Mouse (Mus musculus): ENCODE results near the gene Olfr1342. TPM values are rescaled to one million over a fixed set of nuclear protein-coding genes. Genes with fewer than 3 reads are reported as not detected.

Olfr1342 gene
- not detected for total RNA-seq (2021)

DNA sequence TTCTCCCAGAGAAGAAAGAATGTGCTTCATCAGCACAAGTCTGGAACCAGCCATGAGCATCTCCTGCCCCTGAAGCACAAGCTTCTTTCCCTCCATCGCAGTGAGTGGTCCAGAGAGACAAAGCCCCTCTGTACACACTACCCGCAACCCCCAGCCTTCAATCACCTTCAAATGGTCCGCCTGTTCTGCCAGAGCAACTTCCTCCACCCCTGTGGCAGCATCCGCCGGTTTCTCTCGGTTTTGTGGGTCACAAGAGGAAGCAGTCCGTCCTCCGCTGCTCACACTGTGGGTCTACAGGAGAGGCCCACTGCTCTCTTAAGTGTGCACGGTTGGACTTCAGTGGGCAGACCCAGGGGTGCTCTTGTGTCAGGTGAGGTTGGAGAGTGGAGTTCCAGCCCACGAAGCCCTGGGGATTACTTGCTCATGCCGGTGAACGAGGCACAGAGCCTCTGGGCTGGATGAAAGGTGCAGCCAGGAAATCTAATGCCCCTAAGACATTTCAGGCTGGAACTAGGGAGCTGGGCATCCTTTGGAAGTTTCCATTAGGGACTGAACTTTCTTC is at the start of gene Olfr1342:
Olfr1342 (minus strand) TSS at position 345 of the 562 bp plus-strand sequence.
- no peak for DNase-seq
- intact Hi-C loops (cut with DNase I) = no loop called here

DNA sequence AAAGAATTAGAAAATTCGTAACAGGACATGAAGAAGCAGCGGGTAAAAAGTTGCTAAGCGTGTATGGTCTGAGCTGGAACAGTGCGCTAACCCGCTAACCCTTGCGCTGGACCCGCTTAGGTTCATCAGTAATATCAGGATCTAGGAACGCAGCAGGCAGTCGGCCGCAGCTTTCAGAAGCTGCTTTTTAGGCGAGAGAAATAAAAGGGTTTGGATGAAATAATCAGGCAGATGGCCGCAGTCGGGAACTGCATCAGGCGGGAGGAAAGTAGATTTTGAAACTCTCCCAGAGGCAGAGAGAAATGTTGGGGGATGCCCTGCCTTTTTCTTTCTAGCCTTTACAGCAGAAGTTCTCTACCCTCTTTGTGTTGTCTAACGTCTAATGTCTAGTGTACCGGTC is 49.3 kb upstream of the Olfr1342 start:
- DNase-seq = no peak
- intact Hi-C loops (cut with DNase I) = no loop called here

DNA sequence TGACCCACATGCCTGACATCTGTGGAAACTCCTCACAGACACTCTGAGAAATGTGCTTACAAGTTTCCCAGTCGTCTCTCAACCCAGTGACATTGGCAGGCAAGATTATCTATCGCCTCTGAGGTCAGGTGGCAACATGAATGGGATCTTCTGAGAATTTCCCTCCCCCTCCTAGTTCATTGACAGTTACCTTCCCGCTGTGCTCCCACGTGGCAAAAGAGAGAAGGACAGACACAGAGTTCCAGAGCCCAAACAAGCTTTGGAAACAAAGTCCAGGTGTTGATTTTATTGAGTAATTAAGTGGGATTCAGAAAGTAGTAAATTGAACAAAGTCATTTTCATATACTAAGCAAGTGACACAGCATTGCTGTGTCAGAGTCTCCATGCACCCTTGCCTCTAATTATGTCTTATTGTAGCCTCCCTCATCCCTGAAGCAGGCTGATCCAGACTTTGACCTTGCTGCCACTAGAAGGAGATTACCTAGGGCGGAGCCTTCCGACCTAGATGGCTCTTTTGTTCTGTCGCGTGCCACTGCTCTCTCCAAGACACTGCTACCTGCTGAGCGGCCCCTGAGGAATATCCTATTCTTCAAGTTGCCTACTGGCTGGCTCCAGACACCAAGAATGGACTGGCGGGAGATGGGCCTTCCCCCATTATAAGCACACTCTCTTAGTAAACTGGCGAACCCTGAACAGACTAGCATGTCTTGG is 48.6 kb upstream of the Olfr1342 start:
- intact Hi-C loops (cut with DNase I) = no loop called here
- DNase-seq = no peak

DNA sequence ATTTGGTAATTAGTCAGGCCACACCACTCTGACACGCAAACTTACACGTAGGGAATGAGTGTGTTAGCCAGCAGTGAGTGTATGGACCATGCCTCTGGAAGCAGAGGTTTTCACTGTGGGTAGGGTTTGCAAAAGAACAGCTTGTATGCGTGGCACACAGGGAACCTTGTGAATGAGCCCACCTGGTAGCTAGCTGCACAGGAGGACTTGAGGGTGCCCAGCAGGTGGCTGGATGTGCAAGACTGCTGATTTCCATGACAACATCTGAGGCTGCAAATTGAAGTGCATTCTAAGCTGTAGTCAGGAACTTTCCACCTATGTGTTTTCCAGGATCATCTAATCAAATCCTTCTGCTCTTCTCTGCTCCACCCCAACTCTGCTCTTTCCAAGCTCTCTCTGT is 47.0 kb upstream of the Olfr1342 start:
- intact Hi-C loops (cut with DNase I) = no loop called here
- no peak for DNase-seq

DNA sequence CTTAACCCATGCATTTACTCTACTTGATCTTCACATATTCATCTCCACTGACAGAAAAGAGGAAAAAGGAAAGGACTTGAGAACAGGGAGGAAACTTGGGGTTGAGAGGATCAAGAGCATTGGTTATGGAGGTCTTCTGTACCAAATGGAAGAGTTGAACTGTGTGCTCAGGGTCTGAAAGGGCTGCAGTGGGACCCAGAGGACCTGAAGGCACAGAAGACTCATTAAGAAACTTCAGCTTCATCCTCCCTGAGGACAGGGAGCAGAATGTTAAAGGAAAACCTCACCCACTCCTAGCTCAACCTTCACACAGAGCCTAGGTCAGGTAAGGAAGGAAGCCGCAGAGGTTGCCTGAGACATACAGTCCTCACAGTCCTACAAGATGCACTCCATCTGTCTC is 39.3 kb upstream of the Olfr1342 start, which contains the start of gene Olfr1339:
Olfr1339 (plus strand) TSS at position 301 of the 400 bp plus-strand sequence.
- DNase-seq = no peak
- intact Hi-C loops (cut with DNase I) = no loop called here

DNA sequence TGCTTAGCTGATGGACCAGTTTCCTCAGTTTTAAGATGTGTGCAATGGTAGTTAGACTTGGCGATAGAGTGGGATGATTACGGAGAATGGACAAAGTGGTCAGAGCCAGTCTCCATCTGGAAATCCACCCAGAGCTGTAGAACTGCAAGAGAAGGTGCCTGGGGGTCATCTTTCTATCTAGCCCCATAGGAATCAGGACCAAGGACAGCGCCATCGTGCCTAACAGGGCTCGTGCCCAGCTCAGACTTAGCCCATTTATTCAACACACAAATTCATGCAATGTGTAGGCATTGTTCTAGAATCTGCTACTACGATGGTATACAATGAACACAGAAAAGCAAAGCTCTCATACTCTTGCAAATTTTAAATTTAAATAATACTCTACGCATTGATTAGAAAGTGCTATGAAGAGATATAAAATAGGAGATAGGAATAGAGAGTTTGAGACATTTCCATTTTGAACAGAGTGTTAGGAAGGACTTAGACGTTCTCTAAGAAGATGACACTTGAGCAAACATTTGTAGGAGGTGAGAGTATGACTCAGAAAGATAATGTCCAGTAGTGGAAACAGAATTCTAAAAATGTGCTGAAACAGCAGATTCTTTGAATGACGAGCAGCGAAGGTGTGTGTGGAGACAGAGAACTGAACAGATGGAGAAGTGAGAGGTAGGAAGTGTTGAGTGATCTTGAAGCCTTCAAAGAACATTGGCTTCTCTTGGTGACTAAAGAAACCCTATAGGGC is 29.4 kb upstream of the Olfr1342 start:
- intact Hi-C loops (cut with DNase I) = no loop called here
- peak in 1 of 2 experiments; percentile 6 for DNase-seq

DNA sequence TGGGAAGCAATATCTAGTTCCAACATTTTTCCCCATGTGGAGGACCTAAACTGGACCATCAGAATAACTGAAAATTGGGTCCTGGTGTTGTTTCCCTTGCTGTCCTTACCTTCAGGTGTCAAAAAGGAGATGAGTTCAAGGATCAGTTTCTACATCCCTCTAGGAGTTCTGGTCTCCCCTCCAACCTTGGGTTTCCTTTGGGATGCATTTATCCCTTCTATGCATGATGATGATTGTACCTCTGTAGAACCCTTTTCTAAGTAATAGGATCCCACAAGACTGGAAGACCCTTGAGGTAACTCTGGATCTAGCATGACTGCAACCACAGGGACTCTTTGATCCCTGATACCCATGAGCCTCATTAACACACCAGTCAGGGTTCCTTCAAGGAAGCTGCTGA is 27.3 kb upstream of the Olfr1342 start, which contains the start of gene Olfr1340:
Olfr1340 (plus strand) TSS at position 301 of the 400 bp plus-strand sequence.
- DNase-seq = no peak
- intact Hi-C loops (cut with DNase I) = no loop called here

DNA sequence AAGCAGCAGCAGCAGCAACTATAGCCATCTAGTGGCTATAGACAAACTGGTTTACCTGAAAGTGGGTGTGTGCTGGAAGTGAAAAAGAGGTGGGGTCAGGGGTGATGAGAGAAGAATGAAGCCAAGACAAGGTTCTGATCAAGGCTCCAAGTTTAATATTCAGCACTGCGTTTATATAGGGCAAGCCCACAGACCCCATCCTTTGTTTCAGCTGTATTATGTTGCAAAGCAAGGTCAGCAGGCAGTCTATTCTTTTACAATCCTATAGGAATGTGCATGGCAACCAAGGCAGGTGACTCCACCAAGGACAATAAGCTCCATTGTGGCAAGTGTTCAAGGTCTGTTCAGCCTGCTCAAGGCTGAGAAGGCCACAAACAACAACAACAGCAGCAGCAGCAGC is 19.1 kb upstream of the Olfr1342 start:
- intact Hi-C loops (cut with DNase I) = no loop called here
- no peak for DNase-seq

DNA sequence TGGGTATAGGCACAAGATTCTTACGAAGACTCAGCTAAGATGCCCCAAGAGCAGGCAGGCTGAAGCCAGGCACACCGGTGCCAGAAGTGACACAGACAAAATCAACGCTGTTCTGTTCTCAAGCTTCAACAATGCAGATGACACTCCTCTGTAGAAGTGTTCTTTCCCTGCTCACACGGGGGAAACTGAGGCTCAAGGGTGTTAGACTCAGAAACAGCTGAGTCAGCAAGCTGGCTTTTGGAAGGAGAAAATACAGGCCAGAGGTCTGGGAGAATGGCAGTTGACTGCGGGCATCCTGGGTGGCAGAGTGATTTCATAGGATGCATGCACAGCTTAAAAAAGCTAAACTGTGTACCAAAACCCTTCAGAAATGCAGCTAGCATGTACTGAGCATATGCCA is 15.5 kb upstream of the Olfr1342 start:
- intact Hi-C loops (cut with DNase I) = no loop called here
- no peak for DNase-seq

DNA sequence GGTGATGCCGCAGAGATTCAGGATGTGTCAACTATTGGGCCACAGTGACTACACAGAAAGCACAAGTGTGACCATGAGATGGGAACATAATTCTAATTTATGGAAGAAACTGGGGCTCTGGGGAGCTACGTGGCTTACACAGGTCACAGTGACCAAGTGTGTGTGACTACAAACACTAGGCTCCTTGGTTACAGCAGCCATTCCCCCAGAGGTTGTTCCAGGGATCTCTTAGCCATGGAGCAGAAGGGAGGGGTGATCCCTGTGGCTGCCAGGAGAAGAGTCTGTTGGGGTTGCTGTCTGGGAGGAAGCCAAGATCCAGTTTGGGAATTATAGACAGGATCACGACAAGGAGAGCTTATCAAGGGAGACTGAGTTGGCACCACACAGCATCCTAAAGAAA is 10.7 kb upstream of the Olfr1342 start, which contains the start of gene Olfr1341:
Olfr1341 (plus strand) TSS at position 301 of the 400 bp plus-strand sequence.
- no peak for DNase-seq
- intact Hi-C loops (cut with DNase I) = no loop called here

DNA sequence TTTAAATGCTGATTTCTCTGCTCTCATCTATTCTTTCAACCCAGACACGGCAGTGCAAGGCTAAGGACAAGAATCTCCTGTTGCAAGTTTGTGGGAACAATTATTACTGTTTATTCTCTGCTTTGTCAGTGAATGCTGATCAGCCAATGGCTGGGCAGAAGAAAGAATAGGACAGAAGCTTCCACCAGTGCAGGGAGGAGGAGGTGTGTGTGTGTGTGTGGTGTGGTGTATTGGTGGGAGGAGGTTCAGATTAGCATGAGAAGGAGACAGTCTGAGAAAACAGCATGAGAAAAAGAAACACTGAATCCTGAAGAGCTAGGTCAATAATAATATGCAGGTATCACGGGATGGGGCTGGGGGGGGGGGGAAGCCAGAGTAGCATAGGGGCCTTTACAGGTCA is 1.3 kb upstream of the Olfr1342 start:
- intact Hi-C loops (cut with DNase I) = no loop called here
- no peak for DNase-seq

DNA sequence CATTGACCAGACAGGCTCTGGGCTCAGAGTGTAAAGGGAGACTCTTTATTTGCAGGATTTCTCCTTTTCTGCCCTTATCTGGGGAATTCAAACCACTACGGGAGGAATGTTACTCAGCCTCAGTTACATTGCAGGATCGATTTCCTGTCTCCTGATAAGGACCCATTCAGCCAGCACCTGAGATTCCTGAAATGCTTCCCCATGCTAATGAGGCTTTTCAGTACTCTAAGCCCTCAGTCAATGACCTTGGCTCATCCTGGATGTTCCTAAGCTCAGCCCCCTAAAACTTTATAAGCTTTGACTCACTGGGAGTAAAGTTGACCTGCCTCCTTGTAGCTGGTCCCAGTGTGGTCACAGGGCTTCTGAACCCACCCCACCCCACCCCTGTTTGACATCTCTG is 5.5 kb downstream of the Olfr1342 start:
- intact Hi-C loops (cut with DNase I) = no loop called here
- no peak for DNase-seq

DNA sequence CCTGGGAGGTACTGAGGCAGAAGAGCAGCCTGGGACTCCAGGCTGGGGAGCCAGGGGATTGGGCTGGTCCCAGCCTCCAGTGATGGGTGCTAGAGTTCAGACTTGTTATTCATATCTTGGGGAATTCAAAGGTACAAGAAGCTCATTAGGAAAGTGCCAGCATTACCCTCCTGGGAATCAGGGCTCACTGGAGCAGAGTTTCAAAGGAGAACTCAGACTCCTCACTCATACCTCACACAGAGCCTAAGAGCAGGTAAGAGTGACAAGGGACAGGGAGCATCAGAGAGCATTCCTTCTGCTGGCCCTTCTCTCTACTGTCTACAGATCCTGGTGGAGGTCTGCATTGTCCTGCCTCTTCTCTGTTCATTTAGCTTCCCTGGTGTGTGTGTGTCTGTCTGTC is 33.9 kb downstream of the Olfr1342 start, which contains the start of gene Olfr62:
Olfr62 (plus strand) TSS at position 301 of the 400 bp plus-strand sequence.
- DNase-seq = no peak
- intact Hi-C loops (cut with DNase I) = no loop called here

DNA sequence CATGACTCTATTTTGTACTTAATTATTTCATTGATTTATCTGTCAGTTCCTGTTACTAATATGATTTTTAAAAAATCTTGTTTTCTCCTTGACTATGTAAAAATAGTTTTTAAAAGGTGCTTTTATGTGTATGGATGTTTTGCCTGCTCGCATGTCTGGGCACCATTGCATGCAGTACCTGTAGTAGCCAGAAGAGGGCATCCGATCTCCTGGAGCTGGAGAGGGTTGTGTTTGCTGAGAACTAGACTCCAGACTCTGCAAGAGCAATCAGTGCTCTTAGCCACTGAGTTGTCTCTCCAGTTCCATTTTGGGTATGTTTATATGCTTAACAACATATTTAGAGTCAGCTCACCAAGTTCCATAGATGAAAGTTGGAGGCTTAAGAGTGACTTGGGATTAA is 47.3 kb downstream of the Olfr1342 start:
- DNase-seq = peak; percentile 26 to 64
- intact Hi-C loops (cut with DNase I) = loop anchor here (1.0 kb wide), 1 partner anchor 343 kb away; no protein-coding TSS in a partner anchor

DNA sequence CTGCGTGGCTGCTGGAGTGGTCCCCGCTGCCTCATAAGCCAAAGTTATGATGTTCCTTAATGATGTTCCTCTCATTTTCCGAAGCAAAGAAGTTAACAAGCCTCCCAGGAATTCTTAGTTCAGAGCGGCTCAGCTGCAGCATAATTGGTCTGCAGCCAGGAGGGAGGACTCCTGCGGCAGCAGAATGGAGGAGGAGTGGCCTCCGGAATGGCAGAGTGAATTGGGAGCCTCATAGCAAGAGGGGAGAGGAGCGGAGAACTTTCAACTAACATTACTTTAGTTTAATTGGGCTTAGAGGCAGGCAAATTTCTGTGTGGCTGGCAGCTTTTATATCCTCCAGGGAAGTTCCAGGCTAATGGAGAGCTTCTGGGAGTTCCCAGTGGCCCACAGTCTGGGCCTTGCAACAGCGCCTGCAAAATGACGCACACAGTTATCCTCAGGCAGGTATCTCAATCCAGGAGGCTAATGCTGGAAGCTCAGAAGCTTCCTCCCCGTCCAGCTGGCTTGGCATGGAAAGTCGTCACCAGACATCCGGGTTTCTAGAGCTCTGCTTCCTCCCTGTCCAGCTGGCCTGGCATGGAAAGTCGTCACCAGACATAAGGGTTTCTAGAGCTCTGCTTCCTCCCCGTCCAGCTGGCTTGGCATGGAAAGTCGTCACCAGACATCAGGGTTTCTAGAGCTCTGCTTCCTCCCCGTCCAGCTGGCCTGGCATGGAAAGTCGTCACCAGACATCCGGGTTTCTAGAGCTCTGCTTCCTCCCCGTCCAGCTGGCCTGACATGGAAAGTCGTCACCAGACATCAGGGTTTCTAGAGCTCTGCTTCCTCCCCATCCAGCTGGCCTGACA is 50.0 kb downstream of the Olfr1342 start:
- DNase-seq = peak; percentile 6 to 7
- intact Hi-C loops (cut with DNase I) = no loop called here

Other genes with a start within 250 kb of the Olfr1342 start
- under 1 TPM; 0.16 to 0.17 TPM for gene Mpl, start 235.2 kb downstream of the Olfr1342 start, total RNA-seq (2021)
- gene Tie1, start 202.7 kb downstream of the Olfr1342 start, total RNA-seq (2021) = 10 to 100 TPM; 66.5 to 81.4 TPM
- gene 2610528J11Rik, start 165.8 kb downstream of the Olfr1342 start, total RNA-seq (2021) = not detected
- under 1 TPM in 1 of 2 experiments, not detected in 1; 0.33 TPM for gene Tmem125, start 148.7 kb downstream of the Olfr1342 start, total RNA-seq (2021)
- gene Cfap57, start 72.0 kb downstream of the Olfr1342 start, total RNA-seq (2021) = under 1 TPM in 1 of 2 experiments, not detected in 1; 0.05 TPM
- gene Ebna1bp2, start 72.0 kb downstream of the Olfr1342 start, total RNA-seq (2021) = 10 to 100 TPM; 38.0 to 39.1 TPM
- gene Olfr62, start 33.8 kb downstream of the Olfr1342 start, total RNA-seq (2021) = not detected
- gene Olfr1341, start 10.8 kb upstream of the Olfr1342 start, total RNA-seq (2021) = not detected
- not detected for gene Olfr1340, start 27.4 kb upstream of the Olfr1342 start, total RNA-seq (2021)
- not detected for gene Olfr1339, start 39.4 kb upstream of the Olfr1342 start, total RNA-seq (2021)
- gene Olfr1338, start 66.0 kb upstream of the Olfr1342 start, total RNA-seq (2021) = not detected
- not detected for gene Olfr1337, start 89.8 kb upstream of the Olfr1342 start, total RNA-seq (2021)
- gene Olfr1335, start 117.2 kb upstream of the Olfr1342 start, total RNA-seq (2021) = not detected
- not detected for gene Olfr1333, start 143.5 kb upstream of the Olfr1342 start, total RNA-seq (2021)
- gene Olfr1331, start 171.9 kb upstream of the Olfr1342 start, total RNA-seq (2021) = not detected
- gene Olfr1330, start 195.8 kb upstream of the Olfr1342 start, total RNA-seq (2021) = not detected
- gene Olfr1329, start 224.7 kb upstream of the Olfr1342 start, total RNA-seq (2021) = not detected
- not detected for gene Olfr1328, start 245.9 kb upstream of the Olfr1342 start, total RNA-seq (2021)

Data from heart, postnatal 36 days (tissue).